Mouse (Mus musculus) liver, postnatal 0 days (tissue): ENCODE data around the gene Tmem109. TPM values are rescaled to one million over a fixed set of nuclear protein-coding genes. Genes with fewer than 3 reads are reported as not detected.

ENCODE experiments used
- ATAC-seq: fragments of 200-750 bp; cut with Nextera tagmentation; 2 replicates; pipeline ENCODE4 v1.8.0; 2017; ENCODE audit warnings: mild to moderate bottlenecking, moderate library complexity
- DNase-seq: peaks from one replicate; pipeline ENCODE4 v3.0.0-alpha.2; 2016
- H3K27ac ChIP-seq: fragments of 300-500 bp; sonication (generic); 2 replicates; pipeline ENCODE4 v1.5.1; 2014; ENCODE audit warnings: antibody characterized with exemption, moderate library complexity, mild to moderate bottlenecking, low read depth
- H3K27me3 ChIP-seq: fragments of 300-500 bp; sonication (generic); 2 replicates; pipeline ENCODE4 v1.6.1; 2014; ENCODE audit warnings: low read length, control low read depth, mixed read lengths; ENCODE audit not compliant: insufficient read depth
- H3K36me3 ChIP-seq: fragments of 300-500 bp; sonication (generic); replicated peaks from 2 replicates; pipeline ENCODE4 v1.6.1; 2014; ENCODE audit warnings: mild to moderate bottlenecking, control low read depth, low read length, moderate library complexity, mixed read lengths; ENCODE audit not compliant: insufficient read depth
- H3K4me1 ChIP-seq: fragments of 300-500 bp; sonication (generic); 2 replicates; pipeline ENCODE4 v1.6.1; 2014; ENCODE audit warnings: antibody characterized with exemption, mild to moderate bottlenecking, control low read depth; ENCODE audit not compliant: insufficient read depth
- H3K4me2 ChIP-seq: fragments of 300-500 bp; sonication (generic); 2 replicates; pipeline ENCODE4 v1.6.1; 2014; ENCODE audit warnings: low read depth, mild to moderate bottlenecking, low read length, moderate library complexity, mixed read lengths
- H3K4me3 ChIP-seq: fragments of 300-500 bp; sonication (generic); 2 replicates; pipeline ENCODE4 v1.5.1; 2014; ENCODE audit warnings: low read depth, low read length
- H3K9ac ChIP-seq: fragments of 300-500 bp; sonication (generic); replicated peaks from 2 replicates; pipeline ENCODE4 v1.6.1; 2014; ENCODE audit warnings: mild to moderate bottlenecking, moderate library complexity
- H3K9me3 ChIP-seq: fragments of 300-500 bp; sonication (generic); 2 replicates; pipeline ENCODE4 v1.6.1; 2016; ENCODE audit warnings: mild to moderate bottlenecking, control low read depth, low read length, mixed read lengths
- CTCF ChIP-seq: sonication (generic); IDR thresholded peaks from 2 replicates; pipeline ENCODE4 v1.5.1; 2016; ENCODE audit warnings: antibody characterized with exemption, low read depth
- EP300 ChIP-seq: IDR thresholded peaks from 2 replicates; pipeline ENCODE4 v1.6.1; 2016; ENCODE audit warnings: antibody characterized with exemption, low read depth, mild to moderate bottlenecking
- WGBS: fragments of 180-500 bp; shearing (Covaris S2); extraction: QIAGEN DNeasy Blood & Tissue Kit; methylation state at CpG from one replicate; pipeline ENCODE4 v1.1.7; 2014; ENCODE audit not compliant: insufficient replicate concordance; 5-methylcytosine and 5-hydroxymethylcytosine counted together
- polyA plus RNA-seq: library from polyadenylated mRNA; unstranded; fragments of >200 nt; fragmentation: Nextera tagmentation; extraction: Ambion mirVana; gene quantifications from 2 replicates; pipeline ENCODE4 v1.2.1, GENCODE M21; 2015

Tmem109 gene
- polyA plus RNA-seq, 1 experiment from 2014 or later: 12.8 TPM

DNA sequence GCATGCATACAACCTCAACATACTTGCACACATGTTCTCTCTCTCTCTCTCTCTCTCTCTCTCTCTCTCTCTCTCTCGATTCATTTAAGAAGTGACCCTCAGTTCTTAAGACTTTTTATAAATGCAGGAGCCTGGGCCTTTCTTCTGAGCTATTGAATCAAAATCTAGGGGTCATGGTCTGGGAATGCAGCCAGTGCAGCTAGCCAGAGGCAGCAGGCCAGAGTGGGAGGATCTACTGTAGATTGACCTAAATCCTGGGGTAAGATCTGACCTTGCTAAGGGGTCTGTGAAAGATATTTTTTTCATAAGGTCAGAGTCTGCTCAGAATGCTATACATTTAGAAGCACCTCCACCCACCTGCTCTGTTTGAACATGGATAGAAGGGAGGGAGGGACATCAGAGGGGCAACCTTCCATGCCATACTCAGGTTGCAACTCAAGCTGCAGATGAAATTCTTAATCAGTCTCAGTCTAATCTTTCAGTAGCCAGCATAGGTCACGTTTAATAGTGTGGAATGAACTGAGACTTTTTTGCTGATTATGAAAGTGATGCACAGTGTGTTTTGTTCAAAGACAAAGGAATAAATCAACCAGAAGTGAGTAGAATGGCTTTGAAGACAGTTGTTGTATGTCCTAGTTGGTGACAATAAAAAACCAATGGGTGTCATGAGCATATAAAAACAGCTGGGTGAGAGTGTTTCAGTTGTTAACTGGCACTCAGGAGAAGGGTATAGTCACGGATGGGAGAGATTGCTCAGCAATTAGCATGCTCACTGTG, 34.3 kb downstream of the Tmem109 start:
- no peak overlapping the region for H3K9ac ChIP-seq
- DNase-seq (no peak), ATAC-seq (no peak)
- 58% methylated on average over 3 of the region's 3 CpGs for WGBS
- no peaks in the 10 kb centered on the region for H3K27me3 ChIP-seq
- no peak overlapping the region for H3K4me3 ChIP-seq
- no peak overlapping the region for H3K27ac ChIP-seq
- H3K36me3 ChIP-seq: no peaks in the 10 kb centered on the region
- H3K4me1 ChIP-seq: peaks cover 3% of the 10 kb centered on the region
- no peak for TF ChIP-seq CTCF
- TF ChIP-seq EP300: no peak
- H3K9me3 ChIP-seq: no peaks in the 10 kb centered on the region
- no peak overlapping the region for H3K4me2 ChIP-seq

GRCm38 (mm10) chr19:10846150-10846549, 35.7 kb downstream of the Tmem109 start:
- no peak overlapping the region for H3K9ac ChIP-seq
- TF ChIP-seq CTCF (no peak), EP300 (no peak)
- ATAC-seq: no peak
- no peaks in the 10 kb centered on the region for H3K36me3 ChIP-seq
- H3K27ac ChIP-seq: no peak overlapping the region
- no peak for DNase-seq
- no peak overlapping the region for H3K4me3 ChIP-seq
- 83% methylated on average over 7 of the region's 7 CpGs for WGBS
- no peaks in the 10 kb centered on the region for H3K9me3 ChIP-seq
- H3K27me3 ChIP-seq: no peaks in the 10 kb centered on the region
- H3K4me2 ChIP-seq: no peak overlapping the region
- H3K4me1 ChIP-seq: peaks cover 7% of the 10 kb centered on the region

DNA sequence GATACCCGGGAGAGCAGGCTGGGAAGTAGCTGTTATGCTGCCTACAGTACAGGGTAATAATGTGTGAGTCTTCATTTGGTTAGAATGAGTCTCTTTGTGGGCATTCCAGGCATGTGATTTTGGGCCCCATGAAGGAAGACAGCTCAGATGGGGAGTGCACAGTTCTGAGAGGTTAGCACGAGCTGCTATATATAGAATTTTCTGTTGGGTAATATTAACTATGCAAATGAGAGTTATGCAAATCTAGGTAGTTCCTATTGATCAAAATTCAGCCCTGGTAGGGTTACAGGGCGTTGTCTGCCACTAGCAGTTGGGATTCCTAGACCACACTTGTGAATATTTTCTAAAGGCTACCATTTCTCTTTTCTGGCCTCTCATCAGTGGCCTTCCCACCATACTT, 36.3 kb downstream of the Tmem109 start:
- ATAC-seq (peak; percentile 20; the same call in 1 of the 2 replicates), DNase-seq (no peak)
- H3K4me2 ChIP-seq: 0 out of 2 replicates have a peak overlapping the region, but pooled peaks have one; percentile 36
- H3K36me3 ChIP-seq: no peaks in the 10 kb centered on the region
- H3K4me1 ChIP-seq: peaks cover 7% of the 10 kb centered on the region
- no peak overlapping the region for H3K27ac ChIP-seq
- H3K4me3 ChIP-seq: no peak overlapping the region
- WGBS: 47% methylated on average over 3 of the region's 3 CpGs
- no peaks in the 10 kb centered on the region for H3K27me3 ChIP-seq
- no peak overlapping the region for H3K9ac ChIP-seq
- TF ChIP-seq CTCF (no peak), EP300 (no peak)
- H3K9me3 ChIP-seq: no peaks in the 10 kb centered on the region

DNA sequence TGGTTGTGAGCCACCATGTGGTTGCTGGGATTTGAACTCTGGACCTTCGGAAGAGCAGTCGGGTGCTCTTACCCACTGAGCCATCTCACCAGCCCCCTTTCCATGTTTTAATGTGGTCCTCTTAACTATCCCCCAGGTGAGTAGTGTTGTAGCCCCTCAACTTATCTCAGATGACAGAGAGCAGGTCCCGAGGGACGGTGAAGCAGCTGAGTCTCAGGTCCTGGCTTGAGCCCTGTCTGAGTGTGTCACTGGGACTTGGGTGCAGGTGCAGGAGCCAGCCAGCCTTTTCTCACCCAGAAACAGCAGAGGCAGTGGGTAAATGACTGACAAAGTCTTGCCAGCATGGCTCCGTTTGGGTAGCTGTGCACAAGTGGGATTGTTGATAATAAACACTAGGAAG, 37.6 kb downstream of the Tmem109 start:
- Histone ChIP-seq H3K4me3 (peak overlapping the region; percentile 11; the same call in 1 of the 2 replicates), H3K27me3 (no peaks in the 10 kb centered on the region), H3K36me3 (no peaks in the 10 kb centered on the region), H3K4me1 (peaks cover 7% of the 10 kb centered on the region), H3K9ac (no peak overlapping the region), H3K4me2 (peak overlapping the region; percentile 28; the same call in 1 of the 2 replicates), H3K27ac (0 out of 2 replicates have a peak overlapping the region, but pooled peaks have one; percentile 3), H3K9me3 (no peaks in the 10 kb centered on the region)
- no peak for DNase-seq
- no peak for ATAC-seq
- WGBS: 76% methylated on average over 5 of the region's 5 CpGs
- TF ChIP-seq EP300: no peak
- TF ChIP-seq CTCF: no peak

GRCm38 (mm10) chr19:10842914-10843313, 38.9 kb downstream of the Tmem109 start:
- Histone ChIP-seq H3K4me3 (peak overlapping the region; percentile 38), H3K27ac (peak overlapping the region; percentile 92), H3K27me3 (no peaks in the 10 kb centered on the region), H3K9ac (peak overlapping the region; percentile 48), H3K4me2 (peak overlapping the region; percentile 58), H3K9me3 (no peaks in the 10 kb centered on the region), H3K36me3 (no peaks in the 10 kb centered on the region), H3K4me1 (peaks cover 7% of the 10 kb centered on the region)
- ATAC-seq (peak; percentile 24; the same call in 1 of the 2 replicates), DNase-seq (peak; percentile 51)
- TF ChIP-seq CTCF: no peak
- TF ChIP-seq EP300: no peak
- WGBS: 31% methylated on average over 24 of the region's 24 CpGs

- peak overlapping the region; percentile 48; the same call in 1 of the 2 replicates for H3K9ac ChIP-seq
- peak; percentile 71 for ATAC-seq
- WGBS: 30% methylated on average over 16 of the region's 16 CpGs
- peaks cover 7% of the 10 kb centered on the region for H3K4me1 ChIP-seq
- H3K27me3 ChIP-seq: no peaks in the 10 kb centered on the region
- DNase-seq: peak; percentile 48
- no peaks in the 10 kb centered on the region for H3K9me3 ChIP-seq
- H3K4me3 ChIP-seq: peak overlapping the region; percentile 38
- TF ChIP-seq EP300 (peak; percentile 49; the same call in 1 of the 2 replicates), CTCF (no peak)
- peak overlapping the region; percentile 58 for H3K4me2 ChIP-seq
- peak overlapping the region; percentile 92 for H3K27ac ChIP-seq
- no peaks in the 10 kb centered on the region for H3K36me3 ChIP-seq
Measured at GRCm38 (mm10) chr19:10841721-10842626, 39.8 kb downstream of the Tmem109 start.
